Mouse (Mus musculus) adrenal gland, postnatal 25 days (tissue): ENCODE measurements around the gene Rsbn1l. TPM values are rescaled to one million over a fixed set of nuclear protein-coding genes. Genes with fewer than 3 reads are reported as not detected.

Source experiments
- total RNA-seq: library from RNA; stranded (reverse); gene quantifications from 2 replicates; pipeline ENCODE4 v1.2.3, GENCODE M21; 2021

The Rsbn1l gene
- total RNA-seq, 1 experiment from 2014 or later = 19.3 TPM

Other genes with a start within 250 kb of the Rsbn1l start
- 9.9 and 14.3 TPM in 2 replicates for gene Phtf2, start 74.3 kb downstream of the Rsbn1l start, total RNA-seq
- gene Tmem60, start 74.2 kb downstream of the Rsbn1l start, total RNA-seq = 20.4 and 24.6 TPM in 2 replicates
- 56.2 and 65.0 TPM in 2 replicates for gene Ptpn12, start 99.5 kb upstream of the Rsbn1l start, total RNA-seq
- 3.6 and 6.7 TPM in 2 replicates for gene Gsap, start 229.9 kb upstream of the Rsbn1l start, total RNA-seq